Mouse (Mus musculus) gastrocnemius, postnatal 4 days (tissue): Measurements from ENCODE around the gene Lect2. TPM values are rescaled to one million over a fixed set of nuclear protein-coding genes. Genes with fewer than 3 reads are reported as not detected.

Experiments used
- DNase-seq, 2 experiments: peaks; one replicate each; pipeline ENCODE4 v3.0.0; 2021 to 2022; ENCODE audit warnings: low spot score in 2 of 2, mixed read lengths in 2 of 2
- total RNA-seq, 2 experiments: library from RNA; stranded (reverse); gene quantifications; 2 replicates each; pipeline ENCODE4 v1.2.3; 2021

Gene Lect2
- total RNA-seq, 2 experiments from 2014 or later: 0.44 TPM; not detected in 1

DNA sequence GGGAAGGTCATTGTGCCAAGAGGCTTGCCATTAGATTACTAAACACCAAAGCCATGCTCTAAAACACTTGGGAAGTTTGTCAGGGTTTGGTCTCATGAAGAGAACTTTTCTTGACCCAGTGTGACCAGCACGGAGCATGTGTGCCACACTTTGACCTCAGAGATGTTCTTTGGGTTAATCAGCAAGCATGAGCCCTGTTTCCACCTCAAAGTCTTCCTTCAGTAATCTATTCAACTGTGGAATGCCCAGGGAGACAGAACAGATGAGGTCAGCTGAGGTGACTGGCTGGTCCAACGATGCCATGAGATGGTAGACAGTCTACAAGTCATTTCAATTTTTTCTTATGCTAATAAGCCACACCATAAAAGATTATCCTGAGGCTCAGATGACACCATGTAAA is 38.5 kb downstream of the Lect2 start:
- no peak for DNase-seq

DNA sequence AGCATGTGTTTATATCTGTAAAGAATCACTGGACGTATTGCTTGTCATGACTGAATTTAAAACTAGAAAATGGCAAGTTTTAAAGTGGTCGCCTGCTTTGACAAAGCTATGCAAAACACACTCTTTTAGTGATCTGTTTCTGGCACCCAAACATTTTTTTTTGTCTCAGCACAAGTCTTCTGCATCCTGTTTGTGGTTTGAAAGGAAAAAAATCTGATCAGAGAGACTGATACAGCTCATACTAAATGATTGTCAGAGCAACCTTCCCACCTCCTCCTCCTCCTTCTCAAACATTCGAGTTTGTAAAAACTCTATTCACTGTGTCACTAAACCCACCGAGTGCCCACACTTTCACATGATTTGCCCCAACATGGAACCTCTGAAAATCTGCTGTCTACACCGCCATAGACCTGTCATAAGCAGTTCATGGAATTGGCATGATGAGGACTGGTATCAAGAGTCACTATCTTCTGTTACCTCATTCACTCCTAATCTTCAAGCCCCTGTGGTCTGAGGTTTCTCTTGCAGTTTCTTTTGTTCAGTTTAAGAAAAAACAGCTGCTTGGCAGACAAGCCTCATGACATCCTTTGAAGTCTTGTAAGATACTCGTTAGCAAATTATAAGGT is 41.3 kb downstream of the Lect2 start:
- no peak for DNase-seq

DNA sequence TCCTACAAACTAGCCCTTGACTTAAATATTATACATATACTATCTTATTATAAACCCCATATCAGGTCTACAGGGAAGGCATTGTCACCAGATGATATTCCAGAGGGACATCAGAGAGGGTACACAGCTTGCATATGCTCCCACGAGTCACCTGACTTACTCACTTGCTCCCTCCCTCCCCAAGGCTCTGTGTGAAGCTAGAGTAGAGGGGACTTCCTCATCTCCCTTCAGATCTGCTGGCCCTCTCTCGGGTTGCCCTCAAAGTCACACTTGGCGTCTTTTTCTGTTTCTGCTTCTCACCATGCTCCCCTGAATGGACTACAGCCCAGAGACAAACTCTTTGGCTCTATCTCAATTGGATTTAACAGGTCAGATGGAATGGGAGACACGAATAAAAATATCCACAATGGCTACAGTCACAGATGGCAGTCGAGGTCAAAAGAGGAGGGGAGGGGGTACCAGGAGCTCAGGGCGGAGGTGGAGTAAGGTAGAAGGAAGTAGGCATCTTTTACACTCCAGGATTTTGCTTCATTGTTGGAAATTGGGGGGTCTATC is 46.4 kb downstream of the Lect2 start:
- DNase-seq: no peak

DNA sequence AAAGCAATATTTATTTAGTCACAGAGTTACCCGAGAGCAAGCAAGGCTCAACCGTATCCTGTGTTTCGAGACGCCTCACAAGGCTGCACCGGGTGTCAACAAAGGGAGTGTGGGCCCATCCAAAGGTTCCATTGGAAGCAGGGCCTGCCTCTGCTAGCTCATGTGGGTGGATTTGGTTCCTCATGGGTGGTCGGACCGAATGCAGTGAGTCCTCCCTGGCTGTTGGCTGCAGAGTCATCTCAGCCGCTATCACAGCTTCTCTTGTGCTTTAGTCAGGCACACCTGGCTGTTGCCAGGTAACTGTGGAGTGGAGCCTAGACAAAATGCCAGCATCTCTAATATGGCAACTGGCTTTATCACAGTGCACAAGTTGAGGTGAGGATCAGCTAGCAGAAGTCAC is 47.7 kb downstream of the Lect2 start:
- no peak for DNase-seq

DNA sequence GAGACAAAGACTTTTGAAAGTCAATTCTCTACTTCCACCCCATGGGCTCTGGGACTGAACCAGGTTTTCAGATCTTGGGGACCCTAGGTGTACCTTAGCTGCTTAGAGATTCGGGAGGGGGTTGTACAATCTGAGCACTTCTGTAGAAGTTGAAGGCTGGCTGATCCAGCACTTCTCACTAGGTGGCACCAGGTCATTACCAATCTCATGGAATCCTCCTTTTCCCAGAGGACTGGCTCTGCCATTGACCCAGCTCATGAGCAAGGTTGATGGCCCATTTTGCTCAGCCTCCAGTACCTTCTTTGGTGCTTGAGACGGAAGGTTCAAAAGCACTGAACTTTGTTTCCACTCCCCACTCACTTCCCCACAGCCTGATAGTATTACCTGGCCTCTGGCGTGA is 48.2 kb downstream of the Lect2 start:
- DNase-seq: no peak

DNA sequence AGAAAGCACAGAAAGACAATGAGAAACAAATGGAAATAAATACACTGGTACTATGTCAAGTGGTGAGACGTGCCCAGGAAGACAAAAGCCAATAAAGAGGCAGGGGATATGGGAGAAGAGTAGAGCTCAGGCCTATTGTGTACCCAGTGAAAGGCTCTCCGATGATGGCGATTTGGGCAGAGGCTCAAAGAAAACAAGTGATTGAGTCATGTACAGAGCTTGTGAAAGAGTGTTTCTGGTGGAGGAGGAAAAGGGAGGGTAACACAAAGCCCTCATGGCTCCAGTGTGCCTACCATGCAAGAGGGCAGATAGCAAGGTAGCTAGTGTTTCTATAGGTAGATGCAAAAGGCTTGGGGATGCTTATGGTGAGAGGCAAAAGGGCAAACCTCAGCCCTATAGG is 53.9 kb downstream of the Lect2 start:
- DNase-seq: no peak

Other genes starting within 250 kb of the Lect2 start
- not detected for gene Gm3045, start 121.9 kb downstream of the Lect2 start, total RNA-seq
- gene Slc25a48, start 110.1 kb downstream of the Lect2 start, total RNA-seq: not detected
- gene Il9, start 66.3 kb downstream of the Lect2 start, total RNA-seq: not detected
- gene Fbxl21, start 26.0 kb downstream of the Lect2 start, total RNA-seq: under 1 TPM; 0.67 to 0.74 TPM
- gene Tgfbi, start 61.0 kb upstream of the Lect2 start, total RNA-seq: 10 to 100 TPM; 75.9 to 99.2 TPM
- gene Smad5, start 154.5 kb upstream of the Lect2 start, total RNA-seq: 10 to 100 TPM; 47.6 to 52.3 TPM
- not detected for gene Gm45623, start 205.3 kb upstream of the Lect2 start, total RNA-seq